Mouse (Mus musculus) CH12.LX (cell line): ENCODE data around the gene Nfic.

Experiments used
- CTCF ChIP-seq, 2 experiments: IDR thresholded peaks in 1 of 2; conservative IDR thresholded peaks in 1 of 2; 2 replicates each; pipeline ENCODE4 v1.5.1; 2011 to 2012; ENCODE audit warnings: low read depth in 2 of 2, low read length in 2 of 2, improper control_type of control experiment in 1 of 2, inconsistent platforms in 1 of 2, mild to moderate bottlenecking in 1 of 2, moderate library complexity in 1 of 2
- EP300 ChIP-seq: IDR thresholded peaks from 2 replicates; pipeline ENCODE4 v1.6.1; 2011; ENCODE audit warnings: low read length, improper control_type of control experiment
- ETS1 ChIP-seq: conservative IDR thresholded peaks from 2 replicates; pipeline ENCODE4 v1.6.1; 2012; ENCODE audit warnings: low read depth, mild to moderate bottlenecking, inconsistent platforms, low read length, improper control_type of control experiment, moderate library complexity
- KAT2A ChIP-seq: IDR thresholded peaks from 2 replicates; pipeline ENCODE4 v1.6.1; 2012; ENCODE audit warnings: low read length, improper control_type of control experiment, inconsistent platforms; ENCODE audit not compliant: insufficient replicate concordance
- POLR2A ChIP-seq: IDR thresholded peaks from 2 replicates; pipeline ENCODE4 v1.6.1; 2011; ENCODE audit warnings: low read depth, mild to moderate bottlenecking, improper control_type of control experiment, low read length
- RAD21 ChIP-seq: IDR thresholded peaks from 2 replicates; pipeline ENCODE4 v1.6.1; 2011; ENCODE audit warnings: low read depth, mild to moderate bottlenecking, low read length, improper control_type of control experiment, moderate library complexity
- ZC3H11A ChIP-seq: IDR thresholded peaks from 2 replicates; pipeline ENCODE4 v1.6.1; 2012; ENCODE audit warnings: low read depth, mild to moderate bottlenecking, inconsistent platforms, low read length, improper control_type of control experiment

- TF ChIP-seq RAD21, result no peak
- no peak for TF ChIP-seq ETS1
- TF ChIP-seq KAT2A, result no peak
- TF ChIP-seq EP300, result no peak
- TF ChIP-seq CTCF (conservative IDR thresholded peaks at IDR 0.05 in 1 of 2, IDR thresholded peaks at IDR 0.05 in 1 of 2; ENCODE audit: low read depth in 2 of 2, low read length in 2 of 2), result no peak
- no peak for TF ChIP-seq ZC3H11A
- TF ChIP-seq POLR2A, result no peak
These were observed 56.1 kb downstream of the Nfic start for GRCm38 (mm10) chr10:81399296-81399695.
